Mouse (Mus musculus): Measurements from ENCODE around the gene Trim46.

The Trim46 gene

DNA sequence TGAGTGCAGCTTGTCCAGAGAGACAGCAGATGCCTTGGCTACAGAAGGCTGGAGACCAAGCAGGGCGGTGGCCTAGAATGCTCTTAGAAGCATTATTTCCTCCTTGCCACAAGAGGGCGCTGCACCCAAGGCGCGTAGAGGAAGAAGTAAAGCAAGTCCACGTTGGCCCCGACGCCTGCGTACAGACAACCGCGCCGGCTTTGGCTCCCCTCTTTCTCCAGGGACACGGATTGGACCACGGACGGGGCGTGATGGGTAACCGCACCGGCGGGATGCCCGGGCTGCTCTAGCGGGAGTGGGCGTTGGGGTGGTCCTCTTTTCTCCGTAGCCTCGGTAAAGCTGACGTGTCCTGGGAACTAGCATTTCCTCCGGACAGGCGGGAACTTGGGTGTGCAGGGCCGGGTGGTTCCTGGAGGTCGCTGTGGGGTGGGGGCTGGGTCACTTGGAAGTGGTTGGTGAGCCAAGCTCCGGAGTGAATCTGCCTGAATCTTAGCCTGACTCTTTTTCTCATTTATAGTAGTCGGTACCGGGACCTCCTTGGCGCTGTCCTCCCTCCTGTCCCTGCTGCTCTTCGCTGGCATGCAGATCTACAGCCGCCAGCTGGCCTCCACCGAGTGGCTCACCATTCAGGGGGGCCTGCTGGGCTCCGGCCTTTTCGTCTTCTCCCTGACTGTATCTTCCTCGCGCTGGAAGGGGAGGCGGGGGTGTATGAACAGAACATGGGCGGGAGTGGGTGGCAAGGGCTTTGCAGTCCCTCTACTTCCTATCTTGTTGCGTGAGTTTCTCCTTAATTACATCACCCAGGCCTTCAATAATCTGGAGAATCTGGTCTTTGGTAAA is at the start of gene Trim46:
Gene Trim46, minus strand, starts transcription at position 49 of the 840 bp plus-strand sequence.
- DNase-seq (ENCODE audit: low read depth, low spot score), result peak; percentile 96

DNA sequence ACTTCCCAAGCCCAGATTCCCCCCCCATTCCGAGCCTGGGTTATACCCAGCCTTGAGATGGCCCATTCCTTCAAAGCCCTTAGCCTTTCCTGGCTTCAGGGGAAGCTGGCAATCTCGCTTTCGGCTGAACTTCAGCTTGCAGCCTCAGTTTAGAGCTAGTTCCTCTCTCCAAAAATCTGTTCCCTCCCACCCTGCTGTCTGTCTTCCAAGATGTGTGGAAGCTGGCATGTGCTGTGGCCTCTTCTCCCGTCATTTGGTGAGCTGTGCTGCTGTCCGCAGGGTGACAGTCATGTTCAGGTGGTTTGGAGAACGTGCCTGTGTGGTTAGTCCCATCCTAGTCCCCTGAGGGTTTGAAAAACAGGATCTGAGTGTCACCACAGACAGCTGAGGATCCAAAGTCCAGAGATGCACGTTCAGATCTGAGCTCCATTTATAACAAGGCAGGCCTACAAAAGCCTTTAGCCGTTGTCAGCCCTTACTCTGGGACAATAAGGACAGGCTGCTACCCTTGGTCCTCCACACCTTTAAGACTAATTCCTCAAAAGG is 49.6 kb upstream of the Trim46 start:
- DNase-seq (ENCODE audit: low read depth, low spot score), result no peak

DNA sequence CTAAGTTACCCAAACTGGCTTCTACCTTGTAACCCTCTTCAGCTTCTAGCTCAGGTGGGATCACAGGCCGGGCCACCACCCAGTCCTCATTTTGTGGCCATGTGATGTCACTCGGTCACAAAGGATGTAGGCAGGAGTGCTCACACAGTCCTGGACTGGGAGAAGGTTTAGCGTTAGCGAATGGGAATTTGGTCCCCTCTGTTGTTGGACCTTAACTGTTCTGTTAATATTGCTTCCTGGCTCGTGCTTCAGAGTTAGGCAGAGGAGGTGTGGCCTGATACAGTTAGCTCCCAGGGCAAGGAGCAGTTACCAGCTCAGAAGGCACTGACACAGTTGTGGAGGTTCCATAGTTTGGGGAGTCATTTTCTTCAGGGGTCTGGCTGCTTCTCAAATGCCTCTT is 48.1 kb upstream of the Trim46 start:
- no peak for DNase-seq (ENCODE audit: low read depth, low spot score)

DNA sequence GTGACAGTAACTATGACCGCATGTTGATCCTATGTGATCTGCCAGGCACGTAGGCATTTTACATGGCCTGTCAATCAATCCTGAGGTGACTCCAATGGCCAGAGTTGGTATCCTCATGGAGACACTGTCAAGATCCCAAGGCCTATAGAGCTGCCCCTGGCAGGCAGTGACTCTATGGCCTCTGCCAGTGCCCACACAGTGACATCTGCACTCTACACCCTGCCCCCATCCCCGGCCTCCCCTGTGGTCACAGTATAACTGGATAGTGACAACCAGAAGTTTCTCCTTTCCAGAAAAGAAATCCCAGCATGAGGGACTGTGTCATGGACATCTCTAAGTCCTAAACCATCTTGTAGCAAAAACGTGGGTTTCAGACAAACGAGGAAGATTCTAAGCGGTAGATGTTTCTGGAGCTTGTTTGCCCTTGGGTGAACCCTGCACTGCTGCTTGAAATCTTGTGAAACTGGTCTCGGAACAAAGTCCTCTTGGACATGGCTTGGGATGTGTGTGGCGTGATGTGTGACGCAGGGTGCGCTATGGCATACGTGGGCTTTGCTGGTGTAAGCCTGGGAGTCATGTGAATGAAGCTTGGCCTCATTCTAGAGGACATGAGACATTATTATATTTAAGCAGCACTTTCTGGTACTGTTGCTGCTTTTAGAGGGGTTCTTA is 47.3 kb upstream of the Trim46 start:
- DNase-seq (ENCODE audit: low read depth, low spot score), result no peak

DNA sequence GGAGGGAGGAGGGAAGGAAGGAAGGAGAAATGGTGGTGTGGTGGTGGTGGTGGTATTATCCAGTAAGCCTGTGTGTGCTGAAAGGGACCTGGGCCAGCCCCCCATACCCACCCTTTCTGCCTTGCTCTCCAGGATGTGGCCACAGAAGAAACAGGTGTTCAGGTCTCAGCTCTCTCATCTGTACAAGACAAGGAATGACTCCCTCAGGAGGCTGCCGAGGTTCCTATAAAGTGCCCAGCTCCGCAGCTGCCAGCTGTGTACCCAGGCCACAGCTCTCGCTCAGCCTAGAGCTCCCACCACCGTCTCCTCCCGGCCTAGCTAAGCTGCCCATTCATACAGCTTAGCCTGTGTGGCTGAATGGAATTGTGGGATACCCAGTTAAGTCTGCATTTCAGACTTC is 46.2 kb upstream of the Trim46 start:
- DNase-seq (ENCODE audit: low read depth, low spot score), result no peak

DNA sequence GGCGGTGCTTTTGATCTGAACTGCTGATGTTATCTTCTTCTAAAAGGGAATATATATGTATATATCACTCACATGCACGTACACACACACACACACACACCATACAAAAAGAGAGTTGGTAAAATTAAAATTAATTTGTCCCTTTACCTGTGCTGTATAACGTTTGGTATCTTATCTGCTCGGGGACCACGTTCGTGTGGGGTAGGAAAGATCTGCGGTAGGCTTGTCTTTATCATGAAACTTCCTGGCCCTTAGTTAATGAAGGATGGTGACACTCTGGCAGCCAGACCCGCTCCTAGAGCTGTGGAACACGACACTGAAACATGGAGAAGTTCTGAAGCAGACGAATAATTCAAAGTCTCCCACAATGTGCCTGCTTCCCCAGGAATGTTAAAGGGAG is 45.8 kb upstream of the Trim46 start:
- DNase-seq (ENCODE audit: low read depth, low spot score), result no peak

DNA sequence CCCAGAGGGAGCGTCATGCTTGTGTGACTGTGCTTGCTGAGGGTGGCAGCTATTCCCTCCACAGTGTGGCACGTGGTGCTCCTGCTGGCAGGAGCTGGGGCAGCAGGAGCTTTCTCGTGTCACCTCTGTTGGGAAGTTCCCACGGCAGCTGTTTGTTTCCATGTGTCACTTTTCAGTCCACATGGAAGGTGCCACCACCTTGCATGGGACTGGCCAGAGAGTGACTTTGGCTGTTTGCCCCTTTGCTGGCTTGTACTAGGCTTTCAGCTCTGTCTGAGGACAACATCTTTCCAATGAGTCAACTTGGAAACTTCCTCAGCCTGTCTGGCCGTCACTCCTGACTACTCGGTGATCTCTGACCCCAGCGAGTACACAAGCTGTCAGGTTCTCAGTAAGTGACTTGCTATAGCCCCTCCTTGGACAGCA is 42.4 kb upstream of the Trim46 start:
- no peak for DNase-seq (ENCODE audit: low read depth, low spot score)

DNA sequence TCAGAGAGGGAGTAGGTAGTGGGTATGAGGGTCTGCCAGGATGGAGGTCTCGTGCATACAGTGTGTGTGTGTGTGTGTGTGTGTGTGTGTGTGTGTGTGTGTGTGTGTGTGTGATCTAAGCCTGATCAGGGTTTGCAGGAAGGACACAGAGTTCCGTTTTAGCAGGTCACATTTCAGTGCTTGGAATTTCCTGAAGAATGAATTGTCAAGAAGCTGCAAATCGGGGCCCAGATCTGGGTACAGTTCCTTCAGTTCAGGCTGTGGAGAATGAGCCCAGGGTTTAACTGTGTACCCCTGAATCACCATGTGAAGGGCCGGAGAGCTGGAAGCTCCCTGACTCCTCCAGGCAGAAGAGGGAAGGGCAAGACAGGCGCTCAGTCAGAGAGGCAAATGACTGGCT is 41.2 kb upstream of the Trim46 start:
- DNase-seq (ENCODE audit: low read depth, low spot score), result no peak

DNA sequence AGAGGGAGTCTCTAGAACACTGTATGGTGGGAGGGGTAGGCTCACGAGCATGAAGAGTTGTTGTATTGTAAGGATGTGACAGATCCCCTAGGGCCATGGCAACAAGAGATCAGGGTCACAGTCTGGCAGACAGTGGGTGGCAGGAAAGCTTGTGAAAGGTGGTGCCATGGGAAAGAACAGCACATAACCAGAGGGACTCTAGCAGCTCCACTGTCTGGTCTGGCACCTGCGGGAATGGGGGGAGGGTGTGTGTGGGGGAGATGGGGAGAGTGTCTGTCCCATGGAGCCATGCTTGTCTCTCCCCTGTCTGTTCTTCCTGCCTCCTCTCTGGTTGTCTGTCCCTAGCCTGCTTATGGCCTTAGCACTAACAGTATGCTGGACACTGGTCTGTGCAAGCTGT is 39.4 kb upstream of the Trim46 start:
- no peak for DNase-seq (ENCODE audit: low read depth, low spot score)

DNA sequence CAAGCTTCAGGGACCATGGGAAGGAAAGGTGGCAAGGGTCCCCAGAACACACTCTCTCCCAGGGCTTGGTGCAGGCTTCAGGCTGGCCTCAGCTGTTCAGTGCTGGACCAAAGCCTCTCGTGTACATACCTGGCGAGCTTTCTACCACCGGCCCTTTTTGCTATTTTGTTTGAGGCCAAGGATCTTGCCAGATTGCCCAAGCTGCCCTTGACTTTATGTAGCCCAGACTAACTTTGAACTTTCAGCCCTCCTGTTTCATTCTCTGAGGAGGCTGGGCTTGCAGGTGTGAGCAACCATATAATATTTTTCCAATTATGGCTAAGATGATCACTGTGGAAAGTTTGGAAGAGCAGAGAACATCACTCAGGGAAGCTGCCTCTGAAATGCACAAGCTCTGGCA is 38.2 kb upstream of the Trim46 start:
- no peak for DNase-seq (ENCODE audit: low read depth, low spot score)

DNA sequence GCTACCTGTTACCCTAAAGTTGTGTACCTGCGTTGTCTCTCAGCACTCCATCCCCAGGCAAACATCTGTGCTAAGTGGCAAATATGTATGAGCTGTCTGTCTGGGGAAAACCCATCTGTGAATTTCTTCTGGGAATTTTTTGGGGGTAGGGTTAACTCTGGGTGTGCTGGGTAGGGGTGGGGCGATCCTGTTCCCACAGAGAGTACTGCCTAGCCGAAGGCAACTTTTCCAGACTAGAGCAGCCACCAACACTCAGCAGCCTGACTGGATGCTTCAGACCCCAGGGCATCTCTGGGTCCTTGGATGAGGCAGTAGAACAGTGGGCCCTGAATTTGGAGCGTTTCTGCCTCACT is 36.2 kb upstream of the Trim46 start:
- DNase-seq (ENCODE audit: low read depth, low spot score), result no peak

DNA sequence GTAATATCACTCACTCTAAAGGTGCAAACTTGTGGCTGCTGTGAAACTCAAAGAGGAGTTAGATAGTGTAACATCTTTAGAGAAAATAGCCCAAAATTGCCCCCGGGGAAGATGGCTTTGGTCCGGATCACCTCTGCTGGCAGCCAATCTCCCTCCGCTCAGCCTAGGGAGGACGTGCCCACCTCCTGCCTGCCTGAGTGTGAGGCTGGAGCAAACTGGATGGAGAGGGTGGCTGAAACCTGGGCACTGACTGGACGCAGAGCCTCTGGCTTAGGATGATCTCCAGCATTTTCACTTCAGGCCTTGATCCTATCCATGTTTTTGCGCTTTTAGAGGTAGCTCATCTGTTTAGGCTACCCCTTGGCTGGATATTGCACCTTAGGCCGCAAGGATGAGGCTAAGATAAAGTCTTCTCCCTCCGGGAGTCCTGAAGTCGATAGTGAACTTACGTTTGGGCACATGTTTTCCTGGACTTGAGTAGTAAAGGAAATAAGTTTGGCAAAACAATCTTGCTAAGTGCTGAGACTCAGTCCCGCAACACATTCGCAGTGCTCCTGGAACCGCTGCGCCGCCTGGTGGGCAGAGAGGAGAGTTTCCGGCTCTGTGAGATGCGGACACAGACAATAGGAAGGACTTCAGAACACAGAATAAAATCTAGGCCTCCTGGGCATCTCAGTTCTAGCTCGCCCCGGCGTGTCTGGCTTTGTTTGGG is 35.6 kb upstream of the Trim46 start:
- peak; percentile 91 for DNase-seq (ENCODE audit: low read depth, low spot score)

DNA sequence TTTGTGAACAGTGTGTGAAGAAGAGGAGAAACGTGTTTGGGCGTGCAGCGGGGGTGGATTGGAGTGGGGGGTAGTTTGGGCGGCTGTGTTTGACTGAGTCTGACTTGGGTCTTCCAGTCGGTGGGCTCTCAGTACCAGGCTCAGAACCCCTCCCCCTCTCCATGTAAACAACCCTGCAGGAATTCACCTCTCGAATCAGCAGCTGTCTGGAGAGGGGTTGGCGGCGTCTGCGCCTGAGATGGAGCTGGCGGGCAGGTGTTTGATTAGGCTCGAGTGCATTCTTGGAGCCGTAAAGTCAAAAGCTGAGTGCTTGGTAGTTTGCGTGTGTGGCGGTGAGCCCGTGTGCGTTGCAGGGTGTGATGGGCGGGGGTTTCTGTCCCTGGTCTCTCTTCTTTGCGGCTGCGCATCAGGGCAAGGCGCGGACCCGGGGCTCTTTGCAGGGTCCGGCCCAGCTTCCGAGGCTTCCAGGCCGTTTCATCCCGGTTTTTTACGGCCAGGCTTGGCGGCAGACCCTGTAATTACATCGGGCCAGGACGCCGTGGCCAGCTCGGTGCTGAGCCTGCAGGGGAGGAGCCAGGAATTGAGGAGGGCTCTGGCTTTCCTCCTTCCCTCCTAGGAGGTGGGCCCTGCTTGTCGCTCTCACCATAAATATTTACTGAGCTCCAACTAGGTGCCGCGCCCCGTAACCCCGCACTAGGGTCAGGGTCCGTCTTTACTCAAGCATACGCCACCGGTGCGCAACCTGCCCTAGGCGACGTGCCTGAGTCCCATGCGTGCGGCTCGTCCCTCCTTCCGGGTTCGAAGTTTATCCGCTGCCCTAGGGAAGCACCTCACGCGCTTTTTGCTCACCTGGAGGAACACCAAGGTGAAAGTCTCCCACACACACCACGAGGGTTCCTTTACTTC is 34.8 kb upstream of the Trim46 start, which contains the start of gene Efna1:
Gene Efna1, minus strand, starts transcription at position 537 of the 906 bp plus-strand sequence.
- peak; percentile 67 for DNase-seq (ENCODE audit: low read depth, low spot score)

DNA sequence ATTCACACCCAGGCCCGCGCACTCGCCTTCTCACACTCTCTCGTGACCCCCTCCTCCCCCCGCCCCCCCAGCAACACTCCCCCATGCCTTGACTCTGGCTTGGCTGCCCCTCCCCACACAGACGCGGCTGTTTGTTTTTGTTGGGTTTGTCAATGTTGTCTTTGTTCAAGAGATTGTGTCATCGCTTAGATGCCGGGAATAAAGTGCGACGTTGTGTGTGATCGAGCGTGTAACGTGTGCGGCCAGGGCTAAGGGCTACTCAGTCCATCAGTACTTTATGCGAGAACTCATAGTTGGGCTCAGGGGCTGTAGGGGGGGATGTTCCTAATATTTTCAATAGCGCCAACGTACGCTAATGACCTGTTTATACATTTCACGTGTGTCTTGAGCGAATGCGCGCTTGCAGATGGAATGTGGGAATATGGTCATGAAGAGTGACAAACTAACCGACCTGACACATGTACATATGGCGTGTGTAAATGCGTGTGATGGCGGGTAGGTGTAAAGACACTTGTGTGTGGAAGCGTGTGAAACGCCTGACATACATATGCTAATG is 34.0 kb upstream of the Trim46 start:
- no peak for DNase-seq (ENCODE audit: low read depth, low spot score)

DNA sequence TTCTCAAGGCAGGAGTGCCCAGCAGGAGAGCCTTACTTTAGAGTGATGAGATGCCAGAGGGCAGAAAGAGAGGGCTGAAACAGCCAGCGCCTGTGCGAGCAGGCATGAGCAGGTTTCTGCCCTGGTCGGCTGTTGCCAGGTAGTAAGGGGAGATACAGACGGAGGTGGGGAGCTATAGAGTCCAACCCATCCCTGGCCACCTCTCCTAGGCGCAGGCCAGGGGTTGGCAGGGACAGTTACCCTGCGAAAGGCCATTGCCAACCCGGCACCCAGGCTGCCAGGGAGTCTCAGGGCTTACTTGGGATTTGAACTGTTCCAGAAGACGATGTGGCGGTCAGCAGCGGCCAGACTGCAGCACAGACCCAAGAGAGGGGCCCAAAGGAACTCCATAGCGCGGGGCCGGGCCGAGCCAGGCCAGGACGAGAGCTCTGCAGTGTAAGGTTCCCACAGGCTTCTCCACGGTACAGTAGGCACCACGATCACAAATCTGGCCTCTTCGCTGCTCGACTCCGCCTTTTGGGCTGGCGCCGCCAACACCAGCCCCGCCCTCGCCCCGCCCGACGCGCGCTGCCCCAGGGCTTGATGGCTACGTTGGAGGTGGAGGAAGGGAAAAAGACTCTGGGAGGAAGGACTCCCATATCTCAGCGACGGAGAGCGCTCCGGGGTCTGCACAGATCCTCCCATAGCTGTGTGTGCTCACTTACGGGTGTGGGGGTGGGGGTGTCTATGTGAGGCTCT is 33.2 kb upstream of the Trim46 start:
- peak; percentile 85 for DNase-seq (ENCODE audit: low read depth, low spot score)

DNA sequence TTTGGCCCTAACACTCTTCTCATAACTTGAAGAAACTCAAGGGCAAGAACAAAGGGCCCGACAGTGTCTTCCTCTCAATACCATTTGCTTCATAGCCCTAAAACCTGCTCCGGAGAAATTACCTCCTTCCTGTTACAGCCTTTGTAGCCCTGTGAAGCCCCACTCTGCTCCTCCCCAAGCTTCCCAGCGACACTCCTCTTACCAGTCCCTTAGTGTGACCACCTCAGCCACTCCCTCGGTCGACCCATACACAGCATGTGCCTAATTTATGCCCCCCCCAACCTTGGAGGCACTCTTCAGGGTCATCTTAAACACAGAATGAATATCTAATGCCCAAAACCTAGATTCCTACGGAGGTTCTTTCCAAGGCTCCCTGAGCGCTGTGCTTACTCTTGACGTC is 32.5 kb upstream of the Trim46 start:
- no peak for DNase-seq (ENCODE audit: low read depth, low spot score)

DNA sequence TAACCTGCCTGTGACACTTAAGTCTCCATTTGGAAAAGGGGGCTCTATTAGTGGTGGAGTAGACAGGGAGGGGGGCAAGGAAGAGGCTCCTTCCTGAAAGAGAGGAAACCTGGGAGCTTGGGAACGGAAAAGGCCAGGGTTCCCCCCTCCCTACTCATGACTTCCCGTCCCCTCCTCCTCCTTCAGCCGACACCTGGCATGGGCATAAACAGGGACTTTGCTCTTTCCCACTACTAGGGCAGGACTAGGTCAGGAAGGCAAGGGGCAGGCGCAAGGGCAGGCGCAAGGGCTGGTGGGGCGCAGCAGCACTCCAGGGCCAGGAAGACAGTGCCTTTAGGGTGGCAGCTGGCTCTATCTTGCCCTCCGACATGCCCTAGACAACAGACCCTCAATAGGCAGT is 32.0 kb upstream of the Trim46 start:
- no peak for DNase-seq (ENCODE audit: low read depth, low spot score)

DNA sequence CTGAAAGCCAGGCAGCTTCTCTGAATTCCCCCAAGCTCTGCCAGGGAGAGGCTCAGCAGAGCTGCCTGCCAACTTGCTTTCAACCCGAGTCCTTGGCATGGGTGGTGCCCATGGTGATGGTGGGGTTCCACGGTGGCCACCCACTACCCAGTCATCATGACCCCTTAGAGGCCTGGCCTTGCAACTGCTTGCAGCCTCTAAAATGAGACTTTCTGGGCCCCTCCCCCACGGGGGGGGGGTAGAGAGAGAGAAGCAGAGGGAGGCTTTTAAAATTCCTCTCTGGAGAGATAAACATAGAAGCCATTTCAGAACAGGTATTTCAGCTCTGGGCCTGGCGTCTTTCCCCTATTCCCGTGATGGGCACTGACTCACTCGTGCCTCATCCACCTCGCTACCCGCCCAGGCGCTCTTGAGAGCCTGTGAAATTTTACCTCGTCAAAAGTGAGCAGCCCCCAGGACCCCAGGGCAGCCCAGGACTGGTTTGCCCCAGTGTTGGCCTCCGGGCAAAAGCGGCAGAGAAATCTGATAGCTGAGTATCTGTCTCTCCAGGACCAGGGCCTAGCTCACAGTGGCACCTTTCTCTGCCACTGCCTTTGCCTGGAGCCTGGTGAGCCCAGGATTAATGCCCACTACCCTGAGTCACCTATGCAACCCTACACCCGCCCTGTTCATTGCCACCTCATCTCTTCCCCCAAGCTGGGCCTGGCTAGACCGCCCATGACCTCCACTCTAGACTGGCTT is 31.3 kb upstream of the Trim46 start:
- no peak for DNase-seq (ENCODE audit: low read depth, low spot score)

DNA sequence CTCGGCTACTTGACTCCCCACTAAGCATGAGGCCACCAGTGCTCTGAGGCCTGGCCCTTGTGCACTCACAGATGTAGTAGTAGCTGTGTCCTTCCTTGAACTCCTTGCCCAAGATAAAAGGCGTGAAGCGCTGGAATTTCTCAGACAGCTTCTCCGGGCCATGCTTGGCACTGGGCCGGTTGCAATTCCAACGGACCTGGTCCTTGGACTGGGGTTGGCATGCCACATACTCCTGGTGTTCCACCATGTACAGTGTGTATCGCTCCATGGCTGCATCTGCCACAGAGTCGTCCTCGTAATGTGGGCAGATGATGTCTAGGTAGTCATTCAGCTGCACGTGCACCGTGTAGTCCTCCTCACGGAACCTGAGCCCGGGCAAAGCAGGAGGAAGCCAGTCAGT is 30.0 kb upstream of the Trim46 start:
- no peak for DNase-seq (ENCODE audit: low read depth, low spot score)

DNA sequence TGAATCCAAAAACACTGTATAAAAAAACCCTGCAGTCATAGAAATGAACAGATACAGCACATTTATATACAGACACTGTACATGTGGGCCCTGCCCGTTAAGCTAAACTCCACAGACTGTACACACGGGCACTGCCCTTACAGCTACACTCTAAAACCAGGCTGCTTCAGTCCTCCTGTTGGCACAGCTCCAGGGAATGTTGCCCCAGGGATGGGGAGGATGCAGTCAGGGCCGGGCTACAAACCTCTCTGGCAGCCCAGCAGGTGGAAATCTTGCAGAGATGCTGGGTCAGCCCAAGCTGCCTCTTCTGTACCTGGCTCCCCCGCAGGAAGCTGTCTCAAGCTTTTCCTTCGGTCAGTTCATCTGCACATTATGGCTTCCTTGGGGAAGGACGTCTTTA is 25.7 kb upstream of the Trim46 start:
- no peak for DNase-seq (ENCODE audit: low read depth, low spot score)
